8 mouse cellular contexts compared by ENCODE assay signal in the genomic region with DNA sequence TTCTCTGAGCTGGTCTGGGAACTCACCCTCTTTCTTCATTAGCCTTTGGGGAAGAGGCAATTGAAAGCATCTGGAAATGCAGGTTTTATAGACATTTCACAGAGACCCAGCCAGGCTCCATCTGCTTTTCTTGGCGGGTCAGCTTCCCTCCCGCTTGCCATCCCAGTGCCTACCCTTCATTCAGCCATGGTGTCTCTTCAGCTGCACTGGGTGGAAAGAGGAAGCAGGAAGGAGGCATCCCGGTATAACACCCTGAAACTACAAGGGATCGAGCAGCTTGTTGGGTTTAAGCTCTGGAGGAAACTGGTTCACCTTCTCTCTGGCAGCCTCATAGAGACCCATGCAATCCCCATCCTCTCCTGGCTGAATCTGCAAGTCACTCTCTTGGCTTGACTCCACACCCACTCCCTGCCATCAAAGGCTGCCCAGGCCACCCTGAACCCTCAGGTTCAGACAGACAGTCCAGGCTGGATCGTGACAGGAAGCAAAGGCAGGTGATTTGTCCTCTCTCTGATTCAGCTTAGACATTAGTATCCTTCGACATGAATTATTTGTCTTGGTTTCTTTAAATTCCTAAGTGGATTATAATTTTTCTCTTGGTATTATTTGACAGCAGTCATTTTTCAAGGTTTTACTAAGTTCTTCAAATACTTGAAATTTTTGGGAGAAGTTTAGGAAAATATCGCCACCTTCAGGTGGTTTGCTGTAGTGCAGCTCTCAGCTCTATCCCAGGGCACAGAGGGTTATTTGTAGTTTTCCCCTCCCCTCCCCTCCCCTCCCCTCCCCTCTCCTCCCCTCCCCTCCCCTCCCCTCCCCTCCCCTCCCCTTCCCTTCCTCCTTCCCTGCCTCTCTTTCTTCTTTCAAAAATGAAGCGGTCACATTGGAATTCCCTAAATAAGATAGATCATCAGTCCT.
A peak's percentile ranks its signal among the peaks of the same experiment; 100 is the strongest.
DNase-seq lines count a peak whose midpoint lies in the region; ATAC-seq and TF ChIP-seq lines count a peak whose summit lies in the region.

No protein-coding gene starts in this region.

- no peaks in the 10 kb centered on the region for H3K27me3 ChIP-seq in CH12.LX (replicated peaks)
- no peaks in the 10 kb centered on the region for H3K27me3 ChIP-seq in forebrain, embryonic 14.5 days (replicated peaks; ENCODE audit: control insufficient read depth, insufficient read depth, low read length)
- H3K27me3 ChIP-seq in hindbrain, postnatal 0 days (ENCODE audit: insufficient read depth, low read length) = no peaks in the 10 kb centered on the region
- H3K27me3 ChIP-seq in limb, embryonic 10.5 days (ENCODE audit: low read depth, poor library complexity, severe bottlenecking) = no peaks in the 10 kb centered on the region
- no peaks in the 10 kb centered on the region for H3K27me3 ChIP-seq in neural tube, embryonic 11.5 days (ENCODE audit: control insufficient read depth, insufficient read depth, low read length)

- in situ Hi-C loops in CH12.LX (cut with MboI; ENCODE audit: low pct_ligation_motif_present, low pct_unique_long_range_greater_than_20kb, low sequenced_read_pairs) = loop anchor here (5.0 to 10.0 kb wide), 2 partner anchors 402 to 464 kb away; no protein-coding TSS in a partner anchor

- 0 out of 2 replicates have a peak, but pooled peaks have one; percentile 47 for ATAC-seq in forebrain, embryonic 14.5 days
- 0 out of 2 replicates have a peak, but pooled peaks have one; percentile 36 for ATAC-seq in hindbrain, postnatal 0 days
- peak; percentile 60 for ATAC-seq in neural tube, embryonic 11.5 days (ENCODE audit: insufficient read depth, low FRiP score, low TSS enrichment)
- no peak for ATAC-seq in erythroid progenitor cell, adult 5-6 weeks (replicated peaks; ENCODE audit: low FRiP score, poor library complexity, severe bottlenecking)

- H3K9ac ChIP-seq in CH12.LX (ENCODE audit: insufficient read depth, low read depth) = no peak overlapping the region
- H3K9ac ChIP-seq in forebrain, embryonic 14.5 days (ENCODE audit: low read length) = no peak overlapping the region
- H3K9ac ChIP-seq in hindbrain, postnatal 0 days (replicated peaks; ENCODE audit: low read length) = no peak overlapping the region
- no peak overlapping the region for H3K9ac ChIP-seq in neural tube, embryonic 11.5 days (ENCODE audit: low read length)

- no peaks in the 10 kb centered on the region for H3K4me1 ChIP-seq in CH12.LX (ENCODE audit: control insufficient read depth in 1 of 2, insufficient read depth in 2 of 2)
- 0 out of 2 replicates have a peak, but pooled peaks cover 2% of the 10 kb centered on the region for H3K4me1 ChIP-seq in forebrain, embryonic 14.5 days (ENCODE audit: control insufficient read depth, insufficient read depth, low read length)
- H3K4me1 ChIP-seq in hindbrain, postnatal 0 days (ENCODE audit: insufficient read depth, low read length) = peaks cover 4% of the 10 kb centered on the region; the same call in 1 of the 2 replicates
- H3K4me1 ChIP-seq in limb, embryonic 10.5 days = peaks cover 26% of the 10 kb centered on the region
- no peaks in the 10 kb centered on the region for H3K4me1 ChIP-seq in neural tube, embryonic 11.5 days (ENCODE audit: control insufficient read depth, insufficient read depth, low read length)

- no peak for TF ChIP-seq POLR2A in CH12.LX (IDR thresholded peaks at IDR 0.05; ENCODE audit: low read depth, low read length)

- no peaks in the 10 kb centered on the region for H3K79me2 ChIP-seq in CH12.LX (replicated peaks; ENCODE audit: control insufficient read depth, extremely low read depth, insufficient read depth, poor library complexity, severe bottlenecking)

- H3K36me3 ChIP-seq in CH12.LX (replicated peaks in 1 of 2; ENCODE audit: control insufficient read depth in 1 of 2, insufficient read depth in 1 of 2, low read length in 1 of 2) = no peaks in the 10 kb centered on the region
- 0 out of 2 replicates have a peak, but pooled peaks cover 3% of the 10 kb centered on the region for H3K36me3 ChIP-seq in forebrain, embryonic 14.5 days (ENCODE audit: control insufficient read depth, insufficient read depth, low read length)
- H3K36me3 ChIP-seq in hindbrain, postnatal 0 days (ENCODE audit: insufficient read depth, low read length) = no peaks in the 10 kb centered on the region
- H3K36me3 ChIP-seq in limb, embryonic 10.5 days = peaks cover 56% of the 10 kb centered on the region
- no peaks in the 10 kb centered on the region; the same call in 1 of the 2 replicates for H3K36me3 ChIP-seq in neural tube, embryonic 11.5 days (ENCODE audit: control insufficient read depth, insufficient read depth, low read length)

- H3K4me3 ChIP-seq in CH12.LX (replicated peaks in 1 of 3; ENCODE audit: low read depth in 2 of 3, low read length in 2 of 3, poor library complexity in 1 of 3) = no peak overlapping the region
- no peak overlapping the region for H3K4me3 ChIP-seq in forebrain, embryonic 14.5 days (ENCODE audit: low read depth, low read length)
- H3K4me3 ChIP-seq in hindbrain, postnatal 0 days (ENCODE audit: low read length) = no peak overlapping the region
- no peak overlapping the region for H3K4me3 ChIP-seq in limb, embryonic 10.5 days
- H3K4me3 ChIP-seq in neural tube, embryonic 11.5 days (ENCODE audit: low read depth, low read length) = no peak overlapping the region

- H3K9me3 ChIP-seq in CH12.LX (replicated peaks; ENCODE audit: low read length) = no peaks in the 10 kb centered on the region
- H3K9me3 ChIP-seq in forebrain, embryonic 14.5 days (replicated peaks; ENCODE audit: control insufficient read depth, low read length) = no peaks in the 10 kb centered on the region
- no peaks in the 10 kb centered on the region for H3K9me3 ChIP-seq in hindbrain, postnatal 0 days (ENCODE audit: low read length)
- H3K9me3 ChIP-seq in limb, embryonic 10.5 days (replicated peaks) = no peaks in the 10 kb centered on the region
- H3K9me3 ChIP-seq in neural tube, embryonic 11.5 days (ENCODE audit: control insufficient read depth, low read length) = no peaks in the 10 kb centered on the region

- no peak for TF ChIP-seq EP300 in CH12.LX (IDR thresholded peaks at IDR 0.05; ENCODE audit: low read length)

- TF ChIP-seq CTCF in CH12.LX (conservative IDR thresholded peaks at IDR 0.05 in 1 of 2, IDR thresholded peaks at IDR 0.05 in 1 of 2; ENCODE audit: low read depth in 2 of 2, low read length in 2 of 2) = peak; percentile 41 to 70
- peak; percentile 72 for TF ChIP-seq CTCF in hindbrain, postnatal 0 days (IDR thresholded peaks at IDR 0.05; ENCODE audit: low read depth)

- DNase-seq in 3134 (ENCODE audit: extremely low read depth, insufficient read length, low spot score) (peak; percentile 28), CH12.LX (ENCODE audit: extremely low read depth) (peak; percentile 51)
- peak; percentile 55 to 74 for DNase-seq in cerebellum, adult 18-20 months
- peak; percentile 81 for DNase-seq in forebrain, embryonic 14.5 days (ENCODE audit: low spot score)
- DNase-seq in hindbrain, postnatal 0 days (ENCODE audit: low spot score) = peak; percentile 85
- peak; percentile 72 for DNase-seq in limb, embryonic 10.5 days (ENCODE audit: low spot score)
- DNase-seq in neural tube, embryonic 11.5 days (ENCODE audit: low spot score) = peak; percentile 74

- peak; percentile 72 for TF ChIP-seq RAD21 in CH12.LX (IDR thresholded peaks at IDR 0.05; ENCODE audit: low read depth, low read length)

- no peak overlapping the region for H3K4me2 ChIP-seq in CH12.LX (ENCODE audit: insufficient read depth, low read depth, poor library complexity, severe bottlenecking)
- no peak overlapping the region for H3K4me2 ChIP-seq in forebrain, embryonic 14.5 days (ENCODE audit: low read length)
- H3K4me2 ChIP-seq in hindbrain, postnatal 0 days (ENCODE audit: low read depth, low read length) = no peak overlapping the region
- no peak overlapping the region for H3K4me2 ChIP-seq in neural tube, embryonic 11.5 days (ENCODE audit: low read depth)

- H3K27ac ChIP-seq in CH12.LX (ENCODE audit: insufficient read depth, low read depth) = no peak overlapping the region
- no peak overlapping the region for H3K27ac ChIP-seq in forebrain, embryonic 14.5 days (ENCODE audit: low read depth, low read length)
- H3K27ac ChIP-seq in hindbrain, postnatal 0 days = 0 out of 2 replicates have a peak overlapping the region, but pooled peaks have one; percentile 51
- peak overlapping the region; percentile 71 for H3K27ac ChIP-seq in limb, embryonic 10.5 days
- H3K27ac ChIP-seq in neural tube, embryonic 11.5 days (ENCODE audit: low read depth, low read length) = no peak overlapping the region

- 61% methylated on average over 7 of the region's 8 CpGs for WGBS in forebrain, embryonic 14.5 days
- 44% methylated on average over 7 of the region's 8 CpGs for WGBS in hindbrain, postnatal 0 days
- 36% methylated on average over 7 of the region's 8 CpGs for WGBS in limb, embryonic 10.5 days
- WGBS in neural tube, embryonic 11.5 days = 53% methylated on average over 7 of the region's 8 CpGs

- dilution Hi-C loops in CH12.LX (cut with MboI; ENCODE audit: extremely low pct_ligation_motif_present, extremely low pct_unique_long_range_greater_than_20kb, low sequenced_read_pairs) = no loop called here

TF ChIP-seq in CH12.LX, 34 proteins besides CTCF, POLR2A, EP300 and RAD21:
- no peak for TF ChIP-seq ZMIZ1 (IDR thresholded peaks at IDR 0.05; ENCODE audit: low read depth, low read length)
- peak; percentile 49 for TF ChIP-seq SMC3 (IDR thresholded peaks at IDR 0.05; ENCODE audit: low read depth, low read length)

Comparison
In these comparisons a context has a peak if more than half of its experiments do, and no peak if none do; other contexts are left out.
1. DNase-seq: peak in every context shown above with its lines; median percentile 85 in hindbrain, postnatal 0 days; 81 in forebrain, embryonic 14.5 days; 74 in neural tube, embryonic 11.5 days; 72 in limb, embryonic 10.5 days; 64 in cerebellum, adult 18-20 months; 51 in CH12.LX; 28 in 3134.
2. H3K27ac ChIP-seq: peak in hindbrain, postnatal 0 days (single experiment) and limb, embryonic 10.5 days (single experiment); none in CH12.LX (single experiment), forebrain, embryonic 14.5 days (single experiment) and neural tube, embryonic 11.5 days (single experiment).